ENCODE assay signal across 8 mouse cellular contexts in genomic region chrX:8175169-8175503, GRCm38 (mm10). TPM values are rescaled to one million over a fixed set of nuclear protein-coding genes. Genes with fewer than 3 reads are reported as not detected.
DNase-seq lines count a peak whose midpoint lies in the region; ATAC-seq and TF ChIP-seq lines count a peak whose summit lies in the region.

No protein-coding gene starts in this region.

- no peak for TF ChIP-seq EP300 in ES-Bruce4 (IDR thresholded peaks at IDR 0.05; ENCODE audit: insufficient read depth, low read depth, low read length)

- H3K9ac ChIP-seq in heart, embryonic 13.5 days, result peak overlapping the region; percentile 83
- peak overlapping the region; percentile 59 for H3K9ac ChIP-seq in ES-Bruce4 (ENCODE audit: low read depth, poor library complexity, severe bottlenecking)
- H3K9ac ChIP-seq in forebrain, postnatal 0 days, result peak overlapping the region; percentile 68

- peaks cover 7% of the 10 kb centered on the region; the same call in 1 of the 2 replicates for H3K79me2 ChIP-seq in macrophage (ENCODE audit: inconsistent target)

- H3K27me3 ChIP-seq in heart, embryonic 13.5 days (replicated peaks), result no peaks in the 10 kb centered on the region
- no peaks in the 10 kb centered on the region for H3K27me3 ChIP-seq in ES-Bruce4 (ENCODE audit: control insufficient read depth, insufficient read depth, low read length, poor library complexity, severe bottlenecking)
- H3K27me3 ChIP-seq in forebrain, postnatal 0 days (ENCODE audit: insufficient read depth, low read length), result no peaks in the 10 kb centered on the region

- TF ChIP-seq CTCF in ES-Bruce4 (IDR thresholded peaks at IDR 0.05; ENCODE audit: low read depth, low read length), result no peak
- no peak for TF ChIP-seq CTCF in forebrain, postnatal 0 days (IDR thresholded peaks at IDR 0.05; ENCODE audit: low read depth)

- DNase-seq in heart, adult 9 months (ENCODE audit: low spot score in 2 of 2), result no peak
- no peak for DNase-seq in forebrain, postnatal 0 days
- no peak for DNase-seq in urinary bladder, adult 18-20 months (ENCODE audit: low spot score in 2 of 2)
- no peak for DNase-seq in embryo, embryonic 10.5 days (ENCODE audit: low spot score)
- no peak for DNase-seq in urinary bladder, postnatal 25 days (ENCODE audit: low spot score)

- H3K4me1 ChIP-seq in heart, embryonic 13.5 days, result peaks cover 6% of the 10 kb centered on the region
- no peaks in the 10 kb centered on the region for H3K4me1 ChIP-seq in ES-Bruce4 (ENCODE audit: control insufficient read depth, insufficient read depth, low read length)
- H3K4me1 ChIP-seq in forebrain, postnatal 0 days (ENCODE audit: insufficient read depth), result 0 out of 2 replicates have a peak, but pooled peaks cover 4% of the 10 kb centered on the region

- H3K27ac ChIP-seq in heart, embryonic 13.5 days (replicated peaks), result no peak overlapping the region
- H3K27ac ChIP-seq in ES-Bruce4 (ENCODE audit: insufficient read depth, low read length), result 0 out of 2 replicates have a peak overlapping the region, but pooled peaks have one; percentile 16
- no peak overlapping the region for H3K27ac ChIP-seq in forebrain, postnatal 0 days (ENCODE audit: low read depth, low read length)
- H3K27ac ChIP-seq in macrophage, result peak overlapping the region; percentile 49

- H3K9me3 ChIP-seq in heart, embryonic 13.5 days, result no peaks in the 10 kb centered on the region
- H3K9me3 ChIP-seq in ES-Bruce4 (replicated peaks; ENCODE audit: control insufficient read depth, insufficient read depth, low read length, poor library complexity, severe bottlenecking), result no peaks in the 10 kb centered on the region
- H3K9me3 ChIP-seq in forebrain, postnatal 0 days (ENCODE audit: low read length), result no peaks in the 10 kb centered on the region

- peaks cover 13% of the 10 kb centered on the region for H3K36me3 ChIP-seq in heart, embryonic 13.5 days
- peaks cover 15% of the 10 kb centered on the region for H3K36me3 ChIP-seq in ES-Bruce4 (ENCODE audit: control insufficient read depth, insufficient read depth, low read length, poor library complexity, severe bottlenecking)
- no peaks in the 10 kb centered on the region for H3K36me3 ChIP-seq in forebrain, postnatal 0 days (ENCODE audit: insufficient read depth)
- H3K36me3 ChIP-seq in macrophage (ENCODE audit: inconsistent target), result no peaks in the 10 kb centered on the region

- 4% methylated on average over 4 of the region's 4 CpGs for WGBS in heart, embryonic 13.5 days
- 25% methylated on average over 4 of the region's 4 CpGs for WGBS in forebrain, postnatal 0 days
- 33% methylated on average over 4 of the region's 4 CpGs for WGBS in macrophage (ENCODE audit: missing documents)

- H3K4me3 ChIP-seq in heart, embryonic 13.5 days, result peak overlapping the region; percentile 72
- H3K4me3 ChIP-seq in ES-Bruce4 (ENCODE audit: low read depth, low read length), result peak overlapping the region; percentile 87
- H3K4me3 ChIP-seq in forebrain, postnatal 0 days (ENCODE audit: low read depth, low read length), result peak overlapping the region; percentile 58
- H3K4me3 ChIP-seq in macrophage (ENCODE audit: inconsistent target), result peak overlapping the region; percentile 59

- no peak for TF ChIP-seq POLR2A in ES-Bruce4 (IDR thresholded peaks at IDR 0.05; ENCODE audit: insufficient read depth, low read length)

- no peak for ATAC-seq in heart, embryonic 13.5 days (ENCODE audit: extremely low read depth, insufficient number of reproducible peaks, low FRiP score, low TSS enrichment)
- no peak for ATAC-seq in forebrain, postnatal 0 days

- peak overlapping the region; percentile 69 for H3K4me2 ChIP-seq in heart, embryonic 13.5 days
- peak overlapping the region; percentile 49 for H3K4me2 ChIP-seq in forebrain, postnatal 0 days (ENCODE audit: low read depth)

RNA-seq across cellular contexts. Expression of gene Tbc1d25, which starts 0.8 kb away (rescaled TPM):
- polyA plus RNA-seq in heart, embryonic 13.5 days (2015; fragmentation: Nextera tagmentation; extraction: Ambion mirVana), result 9.0 and 10.4 TPM in 2 replicates
- 9.5 and 10.9 TPM in 2 replicates for polyA plus RNA-seq in ES-Bruce4 (2011; ENCODE audit: insufficient read depth, insufficient read length, low read depth, missing spikeins)
- 16.3 and 19.3 TPM in 2 replicates for total RNA-seq in forebrain, postnatal 0 days (2014; rRNA removed)
- polyA plus RNA-seq in forebrain, postnatal 0 days (2015; fragmentation: Nextera tagmentation; extraction: Ambion mirVana), result 19.4 and 22.7 TPM in 2 replicates
- total RNA-seq in macrophage (2018; cell fraction: chromatin; rRNA removed), result 10 to 100 TPM in 1 of 26 experiments, 1 to 10 TPM in 25; 1.9 to 11.3 (median 5.8) TPM
- total RNA-seq in macrophage (2018; cell fraction: cytosol; rRNA removed), result 1 to 10 TPM; 2.9 to 8.0 (median 6.3) TPM
- total RNA-seq in macrophage (2018; cell fraction: nucleus; rRNA removed), result 10 to 100 TPM in 5 of 26 experiments, 1 to 10 TPM in 21; 4.0 to 12.5 (median 7.7) TPM
- polyA plus RNA-seq in macrophage (2018), result 5.8 to 6.8 TPM (median 6.5 TPM) in 3 replicates

RNA-seq across cellular contexts. Expression of gene Ebp, which starts 18.2 kb away (rescaled TPM):
- 26.2 and 29.2 TPM in 2 replicates for polyA plus RNA-seq in heart, embryonic 13.5 days (2015; fragmentation: Nextera tagmentation; extraction: Ambion mirVana)
- polyA plus RNA-seq in ES-Bruce4 (2011; ENCODE audit: insufficient read depth, insufficient read length, low read depth, missing spikeins), result 57.6 and 59.1 TPM in 2 replicates
- total RNA-seq in forebrain, postnatal 0 days (2014; rRNA removed), result 11.3 and 14.3 TPM in 2 replicates
- 20.0 and 23.9 TPM in 2 replicates for polyA plus RNA-seq in forebrain, postnatal 0 days (2015; fragmentation: Nextera tagmentation; extraction: Ambion mirVana)
- 10 to 100 TPM in 11 of 26 experiments, 1 to 10 TPM in 14, not detected in 1; 1.3 to 24.8 (median 8.7) TPM for total RNA-seq in macrophage (2018; cell fraction: chromatin; rRNA removed)
- 10 to 100 TPM; 34.4 to 57.0 (median 41.1) TPM for total RNA-seq in macrophage (2018; cell fraction: cytosol; rRNA removed)
- total RNA-seq in macrophage (2018; cell fraction: nucleus; rRNA removed), result 10 to 100 TPM in 25 of 26 experiments, 1 to 10 TPM in 1; 7.6 to 38.7 (median 24.2) TPM
- polyA plus RNA-seq in macrophage (2018), result 45.9 to 52.0 TPM (median 47.6 TPM) in 3 replicates

RNA-seq across cellular contexts. Expression of gene Rbm3, which starts 29.5 kb away (rescaled TPM):
- polyA plus RNA-seq in heart, embryonic 13.5 days (2015; fragmentation: Nextera tagmentation; extraction: Ambion mirVana), result 323 and 335 TPM in 2 replicates
- 421 and 458 TPM in 2 replicates for polyA plus RNA-seq in ES-Bruce4 (2011; ENCODE audit: insufficient read depth, insufficient read length, low read depth, missing spikeins)
- total RNA-seq in forebrain, postnatal 0 days (2014; rRNA removed), result 581 and 651 TPM in 2 replicates
- polyA plus RNA-seq in forebrain, postnatal 0 days (2015; fragmentation: Nextera tagmentation; extraction: Ambion mirVana), result 541 and 677 TPM in 2 replicates
- total RNA-seq in macrophage (2018; cell fraction: chromatin; rRNA removed), result 100 to 1,000 TPM; 272 to 476 (median 351) TPM
- total RNA-seq in macrophage (2018; cell fraction: cytosol; rRNA removed), result 100 to 1,000 TPM; 267 to 548 (median 365) TPM
- total RNA-seq in macrophage (2018; cell fraction: nucleus; rRNA removed), result 100 to 1,000 TPM; 263 to 553 (median 338) TPM
- 335 to 573 TPM (median 513 TPM) in 3 replicates for polyA plus RNA-seq in macrophage (2018)

RNA-seq across cellular contexts. Expression of gene Porcn, which starts 31.2 kb away (rescaled TPM):
- 3.7 and 3.9 TPM in 2 replicates for polyA plus RNA-seq in heart, embryonic 13.5 days (2015; fragmentation: Nextera tagmentation; extraction: Ambion mirVana)
- polyA plus RNA-seq in ES-Bruce4 (2011; ENCODE audit: insufficient read depth, insufficient read length, low read depth, missing spikeins) (8.5 and 10.8 TPM in 2 replicates), macrophage (2018) (0.90 to 1.2 TPM (median 0.98 TPM) in 3 replicates)
- total RNA-seq in forebrain, postnatal 0 days (2014; rRNA removed), result 37.0 and 45.8 TPM in 2 replicates
- polyA plus RNA-seq in forebrain, postnatal 0 days (2015; fragmentation: Nextera tagmentation; extraction: Ambion mirVana), result 39.4 and 46.6 TPM in 2 replicates
- 1 to 10 TPM; 1.1 to 4.6 (median 2.2) TPM for total RNA-seq in macrophage (2018; cell fraction: chromatin; rRNA removed)
- 1 to 10 TPM in 11 of 26 experiments, under 1 TPM in 15; 0.41 to 1.8 (median 0.93) TPM for total RNA-seq in macrophage (2018; cell fraction: cytosol; rRNA removed)
- 1 to 10 TPM in 21 of 26 experiments, under 1 TPM in 5; 0.79 to 4.5 (median 1.7) TPM for total RNA-seq in macrophage (2018; cell fraction: nucleus; rRNA removed)

RNA-seq across cellular contexts. Expression of gene Wdr13, which starts 42.4 kb away (rescaled TPM):
- 20.9 and 22.8 TPM in 2 replicates for polyA plus RNA-seq in heart, embryonic 13.5 days (2015; fragmentation: Nextera tagmentation; extraction: Ambion mirVana)
- polyA plus RNA-seq in ES-Bruce4 (2011; ENCODE audit: insufficient read depth, insufficient read length, low read depth, missing spikeins), result 8.7 and 11.2 TPM in 2 replicates
- total RNA-seq in forebrain, postnatal 0 days (2014; rRNA removed), result 261 and 316 TPM in 2 replicates
- polyA plus RNA-seq in forebrain, postnatal 0 days (2015; fragmentation: Nextera tagmentation; extraction: Ambion mirVana), result 45.2 and 58.4 TPM in 2 replicates
- total RNA-seq in macrophage (2018; cell fraction: chromatin; rRNA removed), result 100 to 1,000 TPM in 24 of 26 experiments, 10 to 100 TPM in 2; 83.5 to 199 (median 147) TPM
- total RNA-seq in macrophage (2018; cell fraction: cytosol; rRNA removed), result 10 to 100 TPM; 13.1 to 29.5 (median 20.7) TPM
- total RNA-seq in macrophage (2018; cell fraction: nucleus; rRNA removed), result 100 to 1,000 TPM in 14 of 26 experiments, 10 to 100 TPM in 12; 53.6 to 178 (median 103) TPM
- polyA plus RNA-seq in macrophage (2018), result 19.0 to 31.3 TPM (median 22.7 TPM) in 3 replicates

Comparison
In these comparisons a context has a peak if more than half of its experiments do, and no peak if none do; other contexts are left out.
1. H3K27ac ChIP-seq: peak in ES-Bruce4 (single experiment) and macrophage (single experiment); none in heart, embryonic 13.5 days (single experiment) and forebrain, postnatal 0 days (single experiment).
2. Peak in every context shown above with its lines, with median percentiles within 50 percentile points of each other: H3K4me3 ChIP-seq and H3K9ac ChIP-seq.